1 mouse cellular context compared by ENCODE assay signal in the genomic region with DNA sequence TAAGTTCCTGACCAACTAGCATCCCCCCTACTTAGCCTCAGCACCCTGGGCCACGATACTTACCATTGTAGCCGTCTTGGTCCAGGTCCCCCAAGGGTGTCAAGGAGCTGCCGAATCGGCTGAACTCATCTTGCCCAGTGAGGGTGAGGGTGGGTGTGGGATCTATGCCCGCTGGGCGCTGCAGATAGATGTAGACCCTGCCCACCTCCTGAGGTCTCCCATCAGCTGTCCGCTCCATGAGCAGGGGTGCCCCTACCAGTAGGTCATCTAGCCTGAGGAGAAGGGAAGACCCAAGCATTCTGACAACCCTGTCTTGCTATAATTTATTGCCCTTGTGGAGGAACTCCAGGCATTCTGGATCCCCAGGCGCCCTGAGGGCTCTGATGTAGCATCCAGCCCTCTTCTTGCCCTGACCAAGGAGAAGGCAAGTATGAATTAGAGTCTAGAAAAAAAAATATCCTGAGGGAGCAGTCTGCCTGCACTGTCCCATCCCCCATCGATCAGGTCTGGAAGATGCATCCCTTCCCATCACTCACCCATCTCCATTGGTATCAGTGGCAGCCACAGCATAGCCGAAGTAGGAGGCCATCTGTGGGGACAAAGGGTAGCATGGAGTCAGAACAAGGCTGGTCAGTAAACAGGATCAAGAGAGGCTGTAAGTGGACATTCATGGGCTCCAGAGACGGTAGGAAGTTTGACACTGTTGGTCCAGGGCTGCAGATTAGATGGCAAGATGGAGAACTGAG.
TF ChIP-seq lines count a peak whose summit lies in the region.

No protein-coding gene starts in this region.

TF ChIP-seq in myocyte, 11 proteins besides CTCF, POLR2A, EP300 and RAD21 (continued from another document):
- TF ChIP-seq REST (IDR thresholded peaks at IDR 0.05; ENCODE audit: insufficient read depth, insufficient read length) (no peak), MYOG (IDR thresholded peaks at IDR 0.05; ENCODE audit: control insufficient read depth in 1 of 3, insufficient read depth in 1 of 3, insufficient read length in 2 of 3, low read depth in 2 of 3) (no peak), TCF12 (IDR thresholded peaks at IDR 0.05; ENCODE audit: insufficient read depth, poor library complexity, severe bottlenecking) (no peak)
